Mouse (Mus musculus) kidney, adult 2 months (tissue): ENCODE measurements at regions not wholly inside any gene's neighbourhood (a gene's known extent, or its start where the extent isn't known, plus 50 kb on each side); places are given as distances from the start of the nearest gene placed in this dataset.

Source experiments
- CTCF ChIP-seq: fragments of 200-500 bp; conservative IDR thresholded peaks from 2 replicates; pipeline ENCODE4 v1.5.1; 2011; ENCODE audit warnings: low read depth, mild to moderate bottlenecking, control low read depth, low read length, moderate library complexity, mixed read lengths; ENCODE audit not compliant: insufficient read depth, insufficient read length
- POLR2A ChIP-seq: fragments of 200-500 bp; IDR thresholded peaks from one replicate; pipeline ENCODE4 v1.6.1; 2011; ENCODE audit warnings: low read depth, low read length, control low read depth

DNA sequence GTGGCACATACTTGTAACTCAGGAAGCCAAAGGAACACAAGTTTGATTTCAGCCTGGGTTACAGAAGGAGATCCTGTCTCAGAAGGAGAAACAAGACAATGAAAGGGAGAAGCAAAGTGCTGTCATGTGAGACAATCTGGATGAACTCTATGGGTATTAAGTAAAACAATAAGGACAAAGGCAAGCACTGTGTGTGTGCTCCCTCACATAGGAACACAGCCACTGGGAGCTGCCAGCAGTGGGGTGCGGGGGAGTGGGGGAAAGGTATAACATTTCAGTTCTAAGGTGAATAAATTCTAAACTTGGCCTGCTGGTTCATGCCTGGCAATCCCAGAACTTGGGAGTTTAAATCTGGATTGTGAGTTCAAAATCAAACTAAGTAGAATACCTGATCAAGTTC, 158.8 kb upstream of the Trim24 start:
- TF ChIP-seq CTCF (no peak), POLR2A (no peak)
